Mouse (Mus musculus): Measurements from ENCODE around the gene Adssl1.

- TF ChIP-seq EP300 (optimal IDR thresholded peaks at IDR 0.05) (no peak), CTCF (IDR thresholded peaks at IDR 0.05; ENCODE audit: low read depth) (no peak)
Measured at GRCm38 (mm10) chr12:112670718-112671393, 51.0 kb downstream of the Adssl1 start.
